In the genomic region with DNA sequence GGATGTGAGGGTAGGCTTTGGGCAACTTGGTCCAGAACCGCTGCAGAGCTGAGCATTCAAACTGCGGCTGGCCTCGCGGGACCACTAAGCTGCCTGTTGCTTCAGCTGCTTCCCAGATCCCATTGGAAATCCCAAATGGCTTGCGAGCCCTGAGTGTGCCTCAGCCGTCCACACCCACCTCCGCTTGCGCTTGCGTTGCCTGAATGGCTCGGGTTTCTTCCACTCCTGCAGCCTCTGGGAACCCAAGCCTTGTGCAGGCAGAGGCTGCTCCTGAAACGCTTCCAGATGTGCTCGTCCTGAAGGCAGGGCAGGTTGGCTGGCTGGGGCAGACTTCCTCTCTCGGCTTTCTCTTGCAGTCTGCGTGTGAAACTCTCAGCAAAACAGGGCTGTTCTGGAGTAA, we compare ENCODE assay signal across 8 mouse cellular contexts. TPM values are rescaled to one million over a fixed set of nuclear protein-coding genes. Genes with fewer than 3 reads are reported as not detected.
A peak's percentile ranks its signal among the peaks of the same experiment; 100 is the strongest.
DNase-seq lines count a peak whose midpoint lies in the region; ATAC-seq lines count a peak whose summit lies in the region.

Gene Glt8d2, minus strand, starts transcription at position 157 of the 400 bp plus-strand sequence.

- H3K27ac ChIP-seq in forebrain, embryonic 16.5 days (ENCODE audit: low read length), result no peak within 1 kb of the TSS

- 8% methylated on average over 14 of the region's 14 CpGs for WGBS in forebrain, embryonic 16.5 days

- H3K27me3 ChIP-seq in forebrain, embryonic 16.5 days (replicated peaks; ENCODE audit: control insufficient read depth, insufficient read depth, low read length), result no peaks in the 10 kb centered on the region

- 0 out of 2 replicates have a peak within 1 kb of the TSS, but pooled peaks have one; percentile 11 for H3K9ac ChIP-seq in forebrain, embryonic 16.5 days (replicated peaks; ENCODE audit: low read depth, low read length)

- intact Hi-C loops in heart, postnatal 14 days (cut with DNase I), result no loop called here

- H3K4me1 ChIP-seq in forebrain, embryonic 16.5 days (replicated peaks; ENCODE audit: control insufficient read depth, insufficient read depth, low read length), result peaks cover 3% of the 10 kb centered on the region; the same call in 1 of the 2 replicates

- H3K4me2 ChIP-seq in forebrain, embryonic 16.5 days (ENCODE audit: low read length), result peak within 1 kb of the TSS; percentile 33

- peak; percentile 79 for ATAC-seq in frontal cortex, adult (ENCODE audit: low TSS enrichment)
- no peak for ATAC-seq in forebrain, embryonic 16.5 days
- no peak for ATAC-seq in activated CD4-positive, CD25-positive, alpha-beta regulatory T cell, adult 4 months

- H3K36me3 ChIP-seq in forebrain, embryonic 16.5 days (ENCODE audit: control insufficient read depth, insufficient read depth), result no peaks in the 10 kb centered on the region

- no peaks in the 10 kb centered on the region for H3K9me3 ChIP-seq in forebrain, embryonic 16.5 days (ENCODE audit: control insufficient read depth, low read length)

- H3K4me3 ChIP-seq in forebrain, embryonic 16.5 days (replicated peaks; ENCODE audit: low read length), result no peak within 1 kb of the TSS

- DNase-seq in frontal cortex, postnatal 10 days (ENCODE audit: low spot score in 2 of 2), result no peak
- peak; percentile 62 to 63 for DNase-seq in heart, postnatal 14 days
- peak in 1 of 2 experiments; percentile 36 for DNase-seq in layer of hippocampus, postnatal 25 days (ENCODE audit: extremely low spot score in 1 of 2, low spot score in 1 of 2)
- peak; percentile 24 for DNase-seq in lung, postnatal 25 days (ENCODE audit: low spot score)
- DNase-seq in right cerebral cortex, adult 2 months (ENCODE audit: low spot score in 2 of 2), result peak; percentile 67 to 68

RNA-seq across cellular contexts. Expression of gene Glt8d2, which starts in this region (rescaled TPM):
- polyA plus RNA-seq in forebrain, embryonic 16.5 days (2015; fragmentation: Nextera tagmentation; extraction: Ambion mirVana), result 3.1 TPM in 2 replicates
- total RNA-seq in heart, postnatal 14 days (2021), result 1 to 10 TPM; 3.0 to 4.7 TPM
- total RNA-seq in layer of hippocampus, postnatal 25 days (2021), result 10 to 100 TPM; 15.3 to 16.1 TPM
- polyA plus RNA-seq in activated CD4-positive, CD25-positive, alpha-beta regulatory T cell, adult 4 months (2017; shearing (Covaris generic)), result 1 to 10 TPM; 1.7 to 2.2 TPM

Comparison
In these comparisons a context has a peak if more than half of its experiments do, and no peak if none do; other contexts are left out.
1. DNase-seq: peak in heart, postnatal 14 days (2 of 2), lung, postnatal 25 days (single experiment) and right cerebral cortex, adult 2 months (2 of 2); none in frontal cortex, postnatal 10 days (0 of 2).